Comparison of ENCODE assay signal across 18 mouse cellular contexts in genomic region chr8:106129232-106129930, GRCm38 (mm10). TPM values are rescaled to one million over a fixed set of nuclear protein-coding genes. Genes with fewer than 3 reads are reported as not detected.
"Had no signal": no experiment of that assay in that cellular context is flagged by ENCODE, and none has a peak within 500 bp of the region (broad histone marks: within the 10 kb centered on the region; RNA-seq: fewer than 3 reads in every experiment).

No protein-coding gene starts in this region.

- H3K4me3 ChIP-seq: layer of hippocampus, adult 2 months; limb, embryonic 10.5 days; limb, embryonic 13.5 days; liver, embryonic 12.5 days; liver, embryonic 15.5 days had no signal

- DNase-seq: kidney, adult 11 months; kidney, adult 9 months; kidney, postnatal 14 days; layer of hippocampus, adult 9-11 months; lung, adult 2 months; lung, postnatal 14 days; midbrain, embryonic 14.5 days; thymus, adult 18-20 months; thymus, postnatal 36 days had no signal

- H3K27ac ChIP-seq: layer of hippocampus, adult 2 months; limb, embryonic 10.5 days; limb, embryonic 13.5 days; liver, embryonic 12.5 days; liver, embryonic 15.5 days had no signal

RNA-seq across cellular contexts. Expression of gene Esrp2, which starts 7.4 kb away (rescaled TPM):
- total RNA-seq: left cerebral cortex, adult 18-20 months; left cerebral cortex, postnatal 25 days; megakaryocyte progenitor cell, adult 5-6 weeks had no signal
- polyA plus RNA-seq: neural tube, embryonic 14.5 days had no signal
